Mouse (Mus musculus) stomach, embryonic 15.5 days (tissue): ENCODE measurements around the gene Aff3. TPM values are rescaled to one million over a fixed set of nuclear protein-coding genes. Genes with fewer than 3 reads are reported as not detected.
A peak's percentile ranks its signal among the peaks of the same experiment; 100 is the strongest.

Experiments
- ATAC-seq: fragments of 200-750 bp; cut with Nextera tagmentation; 2 replicates; pipeline ENCODE4 v1.8.0; 2017; ENCODE audit warnings: low read depth, moderate number of reproducible peaks, moderate TSS enrichment; ENCODE audit not compliant: insufficient read depth, low FRiP score
- H3K27ac ChIP-seq: fragments of 300-500 bp; sonication (generic); 2 replicates; pipeline ENCODE4 v1.5.1; 2015; ENCODE audit warnings: mild to moderate bottlenecking, inconsistent platforms
- H3K27me3 ChIP-seq: fragments of 300-500 bp; sonication (generic); replicated peaks from 2 replicates; pipeline ENCODE4 v1.6.1; 2015; ENCODE audit warnings: inconsistent platforms
- H3K36me3 ChIP-seq: fragments of 300-500 bp; sonication (generic); 2 replicates; pipeline ENCODE4 v1.6.1; 2015; ENCODE audit warnings: inconsistent platforms
- H3K4me1 ChIP-seq: fragments of 300-500 bp; sonication (generic); 2 replicates; pipeline ENCODE4 v1.6.1; 2015; ENCODE audit warnings: inconsistent platforms
- H3K4me2 ChIP-seq: fragments of 300-500 bp; sonication (generic); 2 replicates; pipeline ENCODE4 v1.6.1; 2015; ENCODE audit warnings: mild to moderate bottlenecking, inconsistent platforms
- H3K4me3 ChIP-seq: fragments of 300-500 bp; sonication (generic); replicated peaks from 2 replicates; pipeline ENCODE4 v1.5.1; 2015; ENCODE audit warnings: inconsistent platforms
- H3K9ac ChIP-seq: fragments of 300-500 bp; sonication (generic); 2 replicates; pipeline ENCODE4 v1.6.1; 2015; ENCODE audit warnings: inconsistent platforms
- H3K9me3 ChIP-seq: fragments of 300-500 bp; sonication (generic); 2 replicates; pipeline ENCODE4 v1.6.1; 2016; ENCODE audit warnings: inconsistent platforms
- WGBS: fragments of 180-500 bp; shearing (Covaris S2); methylation state at CpG from one replicate; pipeline ENCODE4 v1.1.7; 2015; 5-methylcytosine and 5-hydroxymethylcytosine counted together
- polyA plus RNA-seq: library from polyadenylated mRNA; unstranded; fragments of >200 nt; fragmentation: Nextera tagmentation; extraction: Ambion mirVana; gene quantifications from 2 replicates; pipeline ENCODE4 v1.2.1, GENCODE M21; 2015

The Aff3 gene
- polyA plus RNA-seq, 1 experiment from 2014 or later, result 9.9 TPM

GRCm38 (mm10) chr1:38550579-38550978, 114.2 kb downstream of the Aff3 start:
- H3K9ac ChIP-seq, result no peak overlapping the region
- H3K27ac ChIP-seq, result no peak overlapping the region
- peaks cover 10% of the 10 kb centered on the region for H3K4me1 ChIP-seq
- no peak for ATAC-seq
- H3K27me3 ChIP-seq, result no peaks in the 10 kb centered on the region
- H3K36me3 ChIP-seq, result no peaks in the 10 kb centered on the region
- WGBS, result 66% methylated on average over 13 of the region's 13 CpGs
- no peaks in the 10 kb centered on the region for H3K9me3 ChIP-seq
- H3K4me2 ChIP-seq, result no peak overlapping the region
- no peak overlapping the region for H3K4me3 ChIP-seq

- no peak overlapping the region for H3K27ac ChIP-seq
- ATAC-seq, result no peak
- H3K9ac ChIP-seq, result no peak overlapping the region
- H3K4me1 ChIP-seq, result peaks cover 15% of the 10 kb centered on the region
- no peaks in the 10 kb centered on the region for H3K9me3 ChIP-seq
- 50% methylated on average over 8 of the region's 8 CpGs for WGBS
- no peaks in the 10 kb centered on the region for H3K36me3 ChIP-seq
- H3K4me3 ChIP-seq, result no peak overlapping the region
- no peak overlapping the region for H3K4me2 ChIP-seq
- H3K27me3 ChIP-seq, result no peaks in the 10 kb centered on the region
Observed at GRCm38 (mm10) chr1:38548671-38549661, 115.8 kb downstream of the Aff3 start.

DNA sequence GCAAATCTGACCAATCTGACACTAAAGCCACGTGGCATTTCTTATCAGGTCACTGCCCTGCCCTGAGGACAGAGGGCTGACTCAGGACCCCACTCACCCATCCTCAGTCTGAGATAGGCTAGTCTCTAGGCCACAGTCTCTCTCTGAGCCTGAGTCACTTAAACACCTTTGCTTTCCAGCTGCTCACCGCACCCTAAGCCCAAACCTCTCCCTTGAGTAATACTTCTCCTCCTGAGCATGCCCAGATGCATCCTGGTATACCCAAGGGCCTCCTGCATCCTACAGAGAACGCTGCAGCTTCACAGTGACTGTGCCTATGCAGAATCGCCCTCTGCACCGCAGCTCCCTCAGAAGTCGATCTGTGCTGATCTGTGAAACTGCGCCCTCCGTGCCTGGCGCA, 117.1 kb downstream of the Aff3 start:
- Histone ChIP-seq H3K36me3 (no peaks in the 10 kb centered on the region), H3K9me3 (no peaks in the 10 kb centered on the region), H3K9ac (no peak overlapping the region), H3K4me3 (no peak overlapping the region), H3K4me2 (no peak overlapping the region), H3K27ac (no peak overlapping the region), H3K27me3 (no peaks in the 10 kb centered on the region), H3K4me1 (peaks cover 15% of the 10 kb centered on the region)
- no peak for ATAC-seq
- 81% methylated on average over 9 of the region's 9 CpGs for WGBS

- Histone ChIP-seq H3K4me2 (no peak overlapping the region), H3K36me3 (no peaks in the 10 kb centered on the region), H3K4me3 (no peak overlapping the region), H3K27ac (no peak overlapping the region), H3K27me3 (no peaks in the 10 kb centered on the region), H3K9me3 (no peaks in the 10 kb centered on the region), H3K9ac (no peak overlapping the region), H3K4me1 (peaks cover 15% of the 10 kb centered on the region)
- 55% methylated on average over 7 of the region's 7 CpGs for WGBS
- ATAC-seq, result no peak
Observed at GRCm38 (mm10) chr1:38546696-38547095, 118.1 kb downstream of the Aff3 start.

DNA sequence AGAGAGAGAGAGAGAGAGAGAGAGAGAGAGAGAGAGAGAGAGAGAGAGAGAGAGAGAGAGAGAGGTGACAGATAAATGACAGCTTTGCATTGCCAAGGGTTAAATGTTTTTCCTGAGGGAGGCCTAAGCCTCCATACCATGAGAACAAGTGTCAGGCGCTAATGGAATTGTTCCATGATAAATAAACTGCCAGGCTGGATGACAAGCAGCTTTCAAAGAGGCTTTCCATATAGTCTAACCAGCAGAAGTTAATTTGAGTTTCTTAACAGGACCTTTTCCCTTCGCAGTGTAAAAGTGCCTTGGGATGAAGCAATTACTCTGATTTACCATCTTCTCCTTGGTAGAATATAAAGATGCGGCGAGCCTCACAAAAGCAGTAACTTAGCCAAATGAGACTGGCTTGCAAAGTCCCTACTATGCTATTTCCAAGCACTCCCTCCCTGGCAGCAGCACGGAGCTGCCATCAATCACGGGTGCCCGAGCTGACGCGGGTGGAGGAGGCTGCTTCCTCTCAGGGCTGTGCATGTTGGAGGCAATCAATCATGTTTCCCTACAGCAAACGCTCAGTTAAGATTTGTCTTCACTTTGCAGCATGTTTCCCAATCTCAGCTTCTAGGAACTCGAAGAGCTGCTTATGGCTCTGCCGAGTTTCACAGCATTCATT, 119.3 kb downstream of the Aff3 start:
- ATAC-seq, result no peak
- H3K9me3 ChIP-seq, result no peaks in the 10 kb centered on the region
- no peaks in the 10 kb centered on the region for H3K27me3 ChIP-seq
- no peaks in the 10 kb centered on the region for H3K36me3 ChIP-seq
- peaks cover 15% of the 10 kb centered on the region for H3K4me1 ChIP-seq
- H3K4me3 ChIP-seq, result no peak overlapping the region
- H3K4me2 ChIP-seq, result no peak overlapping the region
- peak overlapping the region; percentile 22; the same call in 1 of the 2 replicates for H3K27ac ChIP-seq
- 12% methylated on average over 12 of the region's 12 CpGs for WGBS
- no peak overlapping the region for H3K9ac ChIP-seq

- no peak overlapping the region for H3K4me2 ChIP-seq
- ATAC-seq, result no peak
- 40% methylated on average over 3 of the region's 3 CpGs for WGBS
Observed at GRCm38 (mm10) chr1:38544501-38544900, 120.3 kb downstream of the Aff3 start.

GRCm38 (mm10) chr1:38541536-38541935, 123.2 kb downstream of the Aff3 start:
- no peak overlapping the region for H3K4me3 ChIP-seq
- WGBS, result 74% methylated on average over 4 of the region's 4 CpGs
- H3K27ac ChIP-seq, result no peak overlapping the region
- no peaks in the 10 kb centered on the region for H3K9me3 ChIP-seq
- H3K4me2 ChIP-seq, result no peak overlapping the region
- H3K9ac ChIP-seq, result no peak overlapping the region
- peaks cover 14% of the 10 kb centered on the region for H3K4me1 ChIP-seq
- H3K36me3 ChIP-seq, result no peaks in the 10 kb centered on the region
- no peaks in the 10 kb centered on the region for H3K27me3 ChIP-seq
- ATAC-seq, result no peak

More at GRCm38 (mm10) chr1:38544501-38544900, 120.3 kb downstream of the Aff3 start:
- Histone ChIP-seq H3K27ac (no peak overlapping the region), H3K4me3 (no peak overlapping the region), H3K9ac (no peak overlapping the region), H3K4me1 (peaks cover 15% of the 10 kb centered on the region), H3K9me3 (no peaks in the 10 kb centered on the region), H3K36me3 (no peaks in the 10 kb centered on the region), H3K27me3 (no peaks in the 10 kb centered on the region)

DNA sequence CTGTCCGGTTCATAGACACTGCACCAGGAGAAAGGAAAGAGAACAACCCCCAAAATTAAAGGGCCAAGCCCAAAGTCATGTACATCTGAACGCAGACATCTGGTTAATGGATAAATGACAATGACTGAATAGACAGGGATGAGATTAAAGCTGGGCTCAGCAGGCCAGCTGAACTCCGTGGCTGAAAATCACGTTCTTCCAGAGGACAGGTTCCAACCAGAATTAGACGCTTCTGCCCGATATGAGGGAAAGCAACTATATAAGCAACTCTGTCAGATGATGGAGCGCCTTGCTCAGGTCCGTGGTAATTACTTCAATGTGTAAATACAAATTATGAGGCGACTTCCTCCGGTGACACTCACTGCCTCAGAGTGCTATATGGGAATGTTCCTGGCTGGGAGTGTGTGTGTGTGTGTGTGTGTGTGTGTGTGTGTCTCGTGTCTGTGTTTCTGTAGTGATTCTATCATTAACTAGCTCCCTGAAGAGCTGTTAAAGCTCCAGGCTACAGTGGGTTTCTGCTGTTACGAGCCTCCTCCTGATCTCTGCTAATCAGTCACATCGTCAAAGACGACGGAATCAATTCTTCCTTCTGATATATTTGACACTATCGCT, 127.7 kb downstream of the Aff3 start:
- WGBS, result 58% methylated on average over 16 of the region's 16 CpGs
- H3K9ac ChIP-seq, result no peak overlapping the region
- no peak for ATAC-seq
- H3K27ac ChIP-seq, result no peak overlapping the region
- H3K9me3 ChIP-seq, result no peaks in the 10 kb centered on the region
- H3K4me3 ChIP-seq, result no peak overlapping the region
- no peaks in the 10 kb centered on the region for H3K4me1 ChIP-seq
- H3K27me3 ChIP-seq, result no peaks in the 10 kb centered on the region
- no peak overlapping the region for H3K4me2 ChIP-seq
- H3K36me3 ChIP-seq, result no peaks in the 10 kb centered on the region

GRCm38 (mm10) chr1:38532581-38532980, 132.2 kb downstream of the Aff3 start:
- Histone ChIP-seq H3K4me2 (no peak overlapping the region), H3K4me3 (no peak overlapping the region), H3K4me1 (no peaks in the 10 kb centered on the region), H3K27ac (no peak overlapping the region), H3K27me3 (no peaks in the 10 kb centered on the region), H3K9ac (no peak overlapping the region), H3K9me3 (no peaks in the 10 kb centered on the region), H3K36me3 (no peaks in the 10 kb centered on the region)
- 85% methylated on average over 7 of the region's 7 CpGs for WGBS
- ATAC-seq, result no peak

- H3K27ac ChIP-seq, result no peak overlapping the region
- H3K36me3 ChIP-seq, result no peaks in the 10 kb centered on the region
- no peaks in the 10 kb centered on the region for H3K27me3 ChIP-seq
- 80% methylated on average over 5 of the region's 5 CpGs for WGBS
- ATAC-seq, result no peak
- no peak overlapping the region for H3K9ac ChIP-seq
- no peaks in the 10 kb centered on the region for H3K4me1 ChIP-seq
- no peak overlapping the region for H3K4me2 ChIP-seq
- no peak overlapping the region for H3K4me3 ChIP-seq
- H3K9me3 ChIP-seq, result no peaks in the 10 kb centered on the region
Observed at GRCm38 (mm10) chr1:38528607-38529006, 136.1 kb downstream of the Aff3 start.

DNA sequence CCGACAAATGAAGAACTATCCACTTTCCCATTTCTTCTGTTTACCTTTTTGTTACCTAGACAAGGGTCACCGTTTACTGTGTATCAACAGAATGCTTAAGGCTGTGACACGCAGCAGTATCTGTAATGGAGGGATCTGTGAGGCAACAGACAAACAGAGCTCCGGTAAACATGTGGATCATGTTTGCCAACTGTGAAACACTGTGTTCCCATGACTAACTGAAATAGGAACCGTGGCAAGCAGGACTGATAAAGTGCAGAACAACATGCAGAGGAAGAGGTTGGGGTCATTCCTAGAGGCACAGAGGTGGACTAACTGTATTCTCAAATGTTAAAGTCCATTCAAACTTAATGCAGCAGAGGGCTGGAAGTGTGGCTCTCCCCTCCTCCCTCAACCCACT, 138.2 kb downstream of the Aff3 start:
- WGBS, result 71% methylated on average over 5 of the region's 5 CpGs
- ATAC-seq, result no peak

DNA sequence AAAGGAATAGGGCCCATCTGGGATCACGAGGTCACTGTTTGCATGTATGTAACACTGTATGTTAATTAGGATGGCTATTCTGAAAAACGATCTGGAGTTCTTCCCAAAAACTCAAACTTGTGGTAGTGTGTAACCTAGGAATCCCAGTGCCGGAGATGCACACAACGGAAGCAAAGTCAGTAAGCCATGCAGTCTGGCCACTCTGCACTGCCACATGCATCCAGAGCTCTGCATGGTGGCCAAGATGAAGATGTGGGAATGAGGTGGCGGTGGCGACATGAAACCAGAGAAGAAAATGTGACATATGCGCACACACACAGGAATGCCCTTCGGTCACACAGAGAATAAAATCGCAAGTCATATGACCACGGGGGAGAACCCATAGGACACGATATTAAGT, 143.1 kb downstream of the Aff3 start:
- 91% methylated on average over 11 of the region's 11 CpGs for WGBS
- Histone ChIP-seq H3K36me3 (no peaks in the 10 kb centered on the region), H3K4me2 (no peak overlapping the region), H3K9ac (no peak overlapping the region), H3K27me3 (no peaks in the 10 kb centered on the region), H3K4me1 (no peaks in the 10 kb centered on the region), H3K4me3 (no peak overlapping the region), H3K27ac (no peak overlapping the region), H3K9me3 (no peaks in the 10 kb centered on the region)
- ATAC-seq, result no peak

More for the DNA sequence above, 138.2 kb downstream of the Aff3 start:
- no peak overlapping the region for H3K4me2 ChIP-seq
- H3K4me1 ChIP-seq, result no peaks in the 10 kb centered on the region
- H3K36me3 ChIP-seq, result no peaks in the 10 kb centered on the region
- H3K4me3 ChIP-seq, result no peak overlapping the region
- no peak overlapping the region for H3K27ac ChIP-seq
- H3K9me3 ChIP-seq, result no peaks in the 10 kb centered on the region
- no peaks in the 10 kb centered on the region for H3K27me3 ChIP-seq
- no peak overlapping the region for H3K9ac ChIP-seq
